Mouse (Mus musculus) regulatory T cell (primary cell): ENCODE data around the gene Cd3e.
"Not testable (repeated sequence)": the region's sequence is repeated elsewhere in the genome, so short reads cannot be mapped to it uniquely, and the experiment has no call there.

ENCODE experiments used
- in situ Hi-C: fragments of 300-600 bp; cut with MboI, MseI; formaldehyde crosslinking; loops from one replicate; pipeline ENCODE4 v1.15.1; 2025; ENCODE audit warnings: high pct_unique_total_duplicates

Cd3e gene

DNA sequence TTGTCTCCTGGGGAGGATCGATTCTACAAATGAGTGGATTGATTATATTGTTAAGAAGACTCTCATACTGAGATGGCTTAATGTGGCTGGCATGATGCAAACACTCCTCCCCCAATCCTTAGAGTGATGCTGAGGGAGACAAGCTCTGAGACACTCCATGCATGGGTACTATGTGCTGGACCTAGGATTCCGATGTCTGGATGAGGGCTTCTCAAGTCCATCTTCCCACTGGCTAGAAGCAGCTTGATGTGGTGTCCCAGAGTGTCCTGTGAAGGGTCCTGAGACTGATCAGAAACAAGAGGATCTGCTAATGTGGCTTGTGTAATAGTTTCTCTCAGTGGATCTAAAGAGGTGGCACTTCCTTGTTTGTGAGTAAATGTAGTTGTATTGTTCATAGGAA, 28.3 kb downstream of the Cd3e start:
- in situ Hi-C loops = loop anchor here (5.0 kb wide), 1 partner anchor 939 kb away; the partner anchor contains the start of gene Thy1

DNA sequence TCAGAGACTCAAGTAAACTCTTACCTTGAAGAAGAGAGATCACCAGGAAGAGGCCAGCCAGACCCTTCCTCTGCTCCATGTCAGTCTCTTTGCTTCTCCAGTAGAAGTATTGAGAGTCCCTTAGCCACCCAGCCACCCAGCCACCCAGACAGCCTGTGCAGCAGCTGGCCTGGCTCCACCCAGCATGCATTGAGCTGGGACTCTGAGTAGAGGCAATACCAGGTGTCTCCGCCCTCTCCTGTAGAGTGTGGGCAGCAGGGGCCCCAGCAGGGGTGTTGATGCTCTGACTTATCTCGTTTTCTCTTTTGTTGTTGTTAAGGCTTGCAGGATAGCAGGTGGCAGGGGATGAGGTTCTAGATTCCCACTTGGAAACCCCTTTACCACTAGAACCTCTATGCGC, 29.2 kb downstream of the Cd3e start, which contains the start of gene Cd3g:
Cd3g (minus strand) TSS at position 190 of the 400 bp plus-strand sequence.
- in situ Hi-C loops = loop anchor here (5.0 kb wide), 1 partner anchor 938 kb away; the partner anchor contains the start of gene Thy1

DNA sequence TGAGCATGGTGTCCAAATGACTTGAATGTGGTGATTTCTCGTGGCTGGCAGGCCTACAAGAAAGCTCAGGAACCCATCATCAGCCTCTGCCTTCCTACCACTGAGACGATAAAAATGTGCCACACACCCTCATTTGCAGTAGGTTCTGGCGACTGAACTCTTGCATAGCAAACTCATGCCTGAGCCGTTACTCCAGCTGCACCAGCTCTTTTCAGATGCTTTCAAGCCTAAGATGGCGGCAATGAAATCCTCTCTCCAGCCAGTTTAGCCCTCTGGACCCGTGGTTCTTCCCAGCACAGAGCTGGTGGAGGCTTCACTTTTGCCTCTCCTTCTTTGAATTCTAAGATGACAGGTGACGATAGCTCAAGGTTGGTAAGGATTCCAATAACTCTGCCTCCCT, 29.6 kb downstream of the Cd3e start:
- in situ Hi-C loops = loop anchor here (5.0 kb wide), 1 partner anchor 938 kb away; the partner anchor contains the start of gene Thy1

DNA sequence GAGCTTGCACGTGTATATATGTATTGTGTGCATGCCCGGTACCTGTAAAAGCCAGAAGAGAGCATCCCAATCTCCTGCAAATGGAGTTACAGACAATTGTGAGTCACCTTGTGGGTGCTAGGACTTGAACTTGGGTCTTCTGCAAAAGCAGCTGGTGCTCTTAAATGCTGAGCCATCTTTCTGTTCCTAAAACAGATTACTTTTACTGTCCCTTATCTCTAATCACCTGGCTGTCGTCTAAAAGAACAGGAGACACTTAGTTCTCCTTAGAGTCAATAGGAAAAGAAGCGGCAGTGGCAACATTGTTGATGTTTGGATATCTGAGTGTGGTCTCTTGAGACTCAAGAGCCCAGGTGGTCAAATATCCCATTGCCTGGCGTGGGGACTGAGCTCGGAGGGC, 31.6 kb downstream of the Cd3e start:
- in situ Hi-C loops = no loop called here

DNA sequence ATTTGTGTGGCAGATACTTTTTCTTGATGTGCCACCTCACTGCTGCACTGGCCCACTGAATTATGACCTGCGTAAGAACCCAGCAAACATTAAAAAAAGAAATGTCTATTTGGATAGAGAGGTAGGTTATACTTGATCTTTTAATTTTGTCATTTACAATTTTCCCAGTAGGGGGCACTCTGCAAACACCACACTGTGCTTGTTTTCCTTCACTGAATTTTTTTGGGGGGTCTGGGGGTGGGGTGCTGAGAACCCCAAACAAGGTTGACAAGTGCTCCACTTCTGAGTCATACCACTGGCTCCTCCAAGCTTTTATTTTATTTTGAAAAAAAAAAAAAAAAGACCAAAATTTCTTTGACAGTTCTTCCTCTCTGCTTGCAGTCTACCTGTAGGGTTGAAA, 40.0 kb downstream of the Cd3e start:
- in situ Hi-C loops = no loop called here

DNA sequence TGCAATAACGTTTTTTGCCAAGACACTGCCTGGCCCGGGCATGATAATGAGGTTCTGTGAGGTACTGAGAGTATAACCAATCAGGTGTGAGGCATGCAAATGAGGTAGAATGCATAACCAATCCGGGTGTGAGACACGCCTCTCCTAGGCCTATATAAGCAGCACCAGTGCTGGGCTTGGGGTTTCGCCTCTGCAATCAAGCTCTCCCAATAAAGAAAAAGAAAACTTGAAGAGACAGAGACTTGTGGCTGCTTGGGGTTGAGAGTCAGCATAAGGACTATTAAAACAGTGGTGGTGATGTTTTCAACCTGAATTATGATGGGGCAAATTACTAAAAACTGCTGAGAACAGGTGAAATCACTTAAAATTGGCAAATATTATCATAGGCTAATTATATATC, 41.7 kb downstream of the Cd3e start:
- in situ Hi-C loops = not testable (repeated sequence)

DNA sequence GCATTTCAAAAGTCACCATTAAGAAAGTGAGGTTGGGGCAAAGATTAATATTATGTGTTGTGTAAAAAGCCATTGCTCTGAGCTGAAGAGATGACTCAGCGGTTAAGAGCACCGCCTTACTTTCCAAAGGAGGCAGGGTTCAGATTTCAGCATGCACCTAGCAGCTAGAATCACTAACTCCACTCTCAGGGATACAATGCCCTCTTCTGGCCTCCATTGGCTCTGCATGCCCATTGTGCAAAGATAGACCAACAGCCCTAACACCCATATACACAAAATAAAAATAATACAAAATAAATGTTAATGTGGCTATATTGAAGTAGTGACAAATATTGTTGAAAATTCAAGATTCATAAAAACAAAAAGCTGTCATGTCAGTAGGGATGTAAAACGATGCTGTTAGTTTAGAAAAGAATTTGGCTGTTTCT, 42.6 kb downstream of the Cd3e start:
- in situ Hi-C loops = no loop called here

DNA sequence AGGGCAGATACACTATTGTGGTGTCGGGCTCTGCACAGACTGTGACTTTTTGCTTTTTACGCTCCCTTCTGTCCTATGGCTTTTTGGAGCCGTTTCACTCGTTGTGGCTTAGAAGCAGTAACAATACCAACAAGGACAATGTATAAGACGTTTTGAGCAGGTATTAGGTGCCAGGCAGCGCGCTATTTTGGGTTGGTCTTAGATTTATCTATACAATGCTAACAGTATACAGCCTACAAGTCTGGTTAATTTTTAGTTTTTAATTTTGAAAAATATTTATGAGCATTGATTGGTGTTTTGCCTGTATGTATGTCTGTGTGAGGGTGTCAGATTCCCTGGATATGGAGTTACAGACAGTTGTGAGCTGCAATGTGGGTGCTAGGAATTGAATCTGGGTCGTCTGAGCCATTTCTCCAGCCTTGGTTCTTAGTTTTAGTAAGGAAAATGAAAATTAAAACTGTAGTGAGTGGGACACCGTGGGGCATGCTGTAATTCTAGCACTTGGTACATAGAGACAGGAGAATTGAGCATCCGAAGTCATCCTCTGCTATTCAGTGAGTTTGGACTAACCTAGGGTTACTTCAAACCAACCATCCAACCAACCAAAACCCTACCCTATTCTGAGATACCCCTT, 43.5 kb downstream of the Cd3e start:
- in situ Hi-C loops = no loop called here

DNA sequence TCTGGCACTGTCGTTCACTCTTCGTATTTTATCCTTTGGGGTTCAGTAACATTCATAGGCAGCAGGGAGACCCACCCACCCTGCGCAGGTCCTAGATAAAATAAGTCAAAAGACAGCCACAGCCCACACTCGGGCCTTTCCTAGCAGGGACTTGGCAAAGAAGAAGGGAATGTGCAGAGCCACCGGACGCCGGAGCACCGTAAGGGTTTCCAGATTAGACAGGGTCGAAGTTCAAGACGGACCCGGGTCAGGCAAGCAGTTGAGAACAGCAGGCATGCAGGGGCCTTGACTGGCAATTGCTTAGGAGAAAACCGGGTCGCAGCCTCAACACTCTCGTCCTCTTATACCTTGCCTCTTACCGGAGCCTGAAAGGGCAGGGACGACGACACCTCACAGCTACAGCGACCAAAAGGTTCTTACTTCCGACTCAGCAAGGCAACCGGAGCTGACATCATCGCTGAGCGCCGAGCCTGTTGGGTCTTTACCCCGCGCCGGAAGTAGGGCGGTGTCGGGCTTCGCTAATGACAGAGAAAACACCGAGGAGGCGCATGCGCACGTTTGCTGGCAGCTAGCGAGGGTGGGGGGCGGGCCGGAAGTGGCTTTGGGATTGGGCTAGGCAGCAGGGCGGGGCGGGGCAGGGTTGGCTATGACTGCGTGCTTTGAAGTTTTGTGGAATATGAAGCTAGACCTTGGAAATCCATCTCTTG, 44.1 kb downstream of the Cd3e start, which contains the start of gene Ube4a:
Ube4a (minus strand) TSS at position 475 of the 707 bp plus-strand sequence.
- in situ Hi-C loops = no loop called here

DNA sequence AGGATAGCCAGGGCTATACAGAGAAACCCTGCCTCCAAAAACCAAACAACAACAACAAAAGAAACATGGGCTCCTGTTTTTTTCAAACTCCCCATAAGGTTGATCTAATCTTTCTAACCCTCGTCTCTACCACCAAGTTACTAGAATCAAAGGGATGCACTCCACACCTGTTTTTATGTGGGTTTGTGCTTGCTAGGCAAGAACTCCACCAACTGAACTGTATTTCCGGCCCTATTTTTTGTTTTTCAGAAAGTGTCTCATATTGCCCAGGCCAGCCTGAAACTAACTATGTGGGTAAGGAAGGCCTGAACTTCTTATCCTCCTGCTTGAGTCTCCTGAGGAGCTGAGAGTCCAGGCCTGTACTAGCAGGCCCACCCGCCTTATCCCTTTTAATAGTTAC, 55.0 kb downstream of the Cd3e start:
- in situ Hi-C loops = no loop called here
